Mouse (Mus musculus): ENCODE measurements around the gene Apoc2. TPM values are rescaled to one million over a fixed set of nuclear protein-coding genes. Genes with fewer than 3 reads are reported as not detected.

Gene Apoc2
- total RNA-seq (2022) = not detected

DNA sequence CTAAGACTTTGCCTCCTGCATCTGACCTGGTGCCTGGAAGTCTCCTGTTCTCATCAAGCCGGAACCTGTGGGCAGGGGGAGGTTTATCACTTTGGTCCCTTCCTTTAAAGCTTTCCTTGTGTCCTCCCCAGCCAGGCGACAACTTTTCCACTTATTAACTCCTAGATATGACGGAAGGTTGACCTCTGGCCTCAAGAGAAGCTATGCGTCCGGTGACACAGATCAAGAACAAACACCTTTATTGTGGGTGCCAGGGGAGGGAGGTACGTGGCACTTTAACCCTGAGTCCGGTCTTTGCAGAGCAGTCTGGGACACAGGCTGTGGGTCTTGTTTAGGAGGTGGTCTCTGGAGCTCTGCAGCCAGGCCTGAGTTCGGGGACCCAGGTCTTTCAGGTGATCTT is at the start of gene Apoc2:
Gene Apoc2 (minus strand): TSS at position 70 of the 400 bp plus-strand sequence.
- no peak for DNase-seq (ENCODE audit: low spot score in 2 of 2)

DNA sequence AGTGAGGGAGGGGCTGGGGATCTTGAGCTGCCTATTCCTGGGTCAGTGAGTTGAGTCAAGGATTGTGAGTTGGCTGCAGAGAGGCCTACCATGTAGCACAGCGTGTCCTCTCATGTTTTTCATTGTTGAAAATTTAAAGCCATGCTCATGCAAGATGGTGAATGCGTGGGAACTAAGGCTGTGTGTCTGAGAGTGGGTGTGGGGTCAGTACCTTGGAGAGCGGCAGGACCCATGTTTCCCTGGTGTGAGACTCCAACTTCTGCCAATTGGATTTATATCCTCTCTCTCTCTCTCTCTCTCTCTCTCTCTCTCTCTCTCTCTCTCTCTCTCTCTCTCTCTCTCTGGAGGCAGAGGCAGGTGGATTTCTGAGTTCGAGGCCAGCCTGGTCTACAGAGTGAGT is 48.8 kb upstream of the Apoc2 start:
- no peak for DNase-seq (ENCODE audit: low spot score in 2 of 2)

DNA sequence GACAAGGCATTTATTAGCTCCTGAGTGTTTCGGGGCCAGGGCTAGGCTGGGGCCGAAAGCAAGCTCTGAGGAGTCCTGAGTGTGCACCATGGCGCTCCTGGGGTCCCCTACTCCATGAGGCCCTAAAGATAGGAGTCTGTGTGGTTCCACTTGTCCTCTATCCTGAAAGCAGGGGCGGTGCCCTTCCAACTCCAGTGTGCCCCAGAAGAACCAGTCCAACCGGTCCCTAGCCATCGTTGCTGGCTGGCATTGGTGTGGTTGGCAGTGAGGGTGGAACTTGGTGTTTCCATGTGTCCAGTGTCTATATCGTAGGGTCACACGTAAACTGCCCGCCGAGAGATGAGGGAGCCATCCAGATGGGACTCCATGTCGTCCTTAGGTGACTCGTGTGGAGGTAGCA is 46.4 kb upstream of the Apoc2 start:
- no peak for DNase-seq (ENCODE audit: low spot score in 2 of 2)

DNA sequence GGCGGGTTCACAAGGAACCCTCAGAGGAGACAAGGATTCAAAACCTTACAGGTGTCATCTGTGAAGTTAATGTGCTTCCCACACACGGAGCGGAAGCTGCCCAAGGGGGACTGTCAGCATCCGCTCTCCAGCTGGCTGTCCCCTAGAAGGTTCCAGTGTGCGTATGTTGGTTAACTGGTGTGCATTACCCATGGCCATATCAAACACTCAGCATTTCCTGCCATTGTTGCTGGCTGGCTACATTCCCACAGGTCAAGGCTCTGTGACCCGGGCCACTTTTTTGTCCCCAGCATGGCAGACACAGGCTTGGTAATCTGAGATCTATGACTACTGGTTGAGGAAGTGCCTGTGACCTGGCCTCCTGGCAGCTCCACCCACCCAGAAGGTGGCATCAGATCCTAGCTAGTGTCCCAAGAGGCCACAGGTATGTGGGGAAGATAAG is 45.0 kb upstream of the Apoc2 start:
- DNase-seq (ENCODE audit: low spot score in 2 of 2) = no peak

DNA sequence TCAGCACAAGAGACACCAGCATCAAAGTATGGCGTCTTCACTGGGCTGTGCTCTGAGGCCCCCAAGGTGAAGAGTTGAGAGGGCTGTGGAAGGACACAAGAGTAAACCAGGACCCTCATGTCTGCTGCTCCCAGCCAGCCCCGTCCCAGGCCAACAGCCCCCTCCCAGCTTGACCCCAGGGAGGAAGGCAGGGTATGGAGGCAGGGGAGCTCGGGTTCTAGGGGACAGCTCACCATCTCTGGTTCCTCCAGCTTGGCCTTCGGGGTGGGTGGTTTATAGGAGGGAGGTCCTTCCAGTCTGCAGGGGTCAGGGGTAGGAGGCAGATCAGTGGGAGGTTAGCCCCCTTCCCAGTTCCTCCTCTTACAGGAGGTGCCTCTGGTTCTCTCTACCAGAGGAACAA is 41.5 kb upstream of the Apoc2 start:
- DNase-seq (ENCODE audit: low spot score in 2 of 2) = no peak

DNA sequence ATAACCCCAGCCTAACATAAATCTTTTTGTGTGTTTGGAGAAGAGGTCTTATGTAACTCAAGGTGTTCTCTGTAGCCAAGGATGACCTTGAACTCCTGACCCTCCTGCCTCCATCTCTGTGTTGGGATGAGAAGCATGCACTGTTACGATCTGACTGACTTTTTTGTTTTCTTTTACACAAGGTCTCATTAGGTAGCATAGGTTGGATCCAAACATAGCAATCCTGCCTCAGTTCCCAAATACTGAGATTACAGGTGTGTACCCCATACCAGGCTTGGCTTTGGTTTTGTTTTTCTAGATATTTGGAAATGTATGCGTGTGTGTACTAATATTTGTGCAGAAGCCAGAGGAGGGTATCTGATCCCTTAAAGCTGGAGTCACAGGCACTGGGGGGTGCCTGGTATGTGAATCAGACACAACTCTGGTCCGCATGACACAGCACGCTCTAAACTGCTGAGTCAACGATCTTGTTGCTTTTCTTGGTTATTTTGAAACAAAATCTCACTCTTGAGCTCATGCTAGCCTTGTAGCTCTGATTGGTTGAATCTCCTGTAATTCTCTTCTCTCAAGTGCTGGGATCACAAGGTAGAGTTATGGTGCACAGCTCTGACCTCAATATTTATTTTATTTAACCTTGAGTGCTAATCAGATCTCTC is 40.7 kb upstream of the Apoc2 start:
- no peak for DNase-seq (ENCODE audit: low spot score in 2 of 2)

DNA sequence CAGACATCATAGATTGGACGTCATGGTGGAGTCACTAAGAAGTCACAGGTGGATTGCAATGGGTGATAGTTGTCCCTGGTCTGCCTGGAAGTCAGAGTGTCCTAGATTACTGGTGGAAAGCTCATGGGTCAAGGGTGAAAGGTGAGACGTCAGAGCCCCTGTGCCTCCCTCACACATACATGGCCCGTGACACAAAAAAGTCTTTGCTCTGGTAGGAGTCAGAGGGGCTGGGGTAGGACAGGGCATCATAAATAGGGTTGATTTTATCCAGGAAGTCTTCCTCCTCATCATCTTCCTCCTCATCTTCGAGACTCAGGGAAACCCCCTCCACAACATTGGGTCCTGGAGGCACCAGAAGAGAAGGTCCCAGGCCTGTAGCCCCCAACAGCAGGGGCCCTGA is 39.6 kb upstream of the Apoc2 start:
- no peak for DNase-seq (ENCODE audit: low spot score in 2 of 2)

DNA sequence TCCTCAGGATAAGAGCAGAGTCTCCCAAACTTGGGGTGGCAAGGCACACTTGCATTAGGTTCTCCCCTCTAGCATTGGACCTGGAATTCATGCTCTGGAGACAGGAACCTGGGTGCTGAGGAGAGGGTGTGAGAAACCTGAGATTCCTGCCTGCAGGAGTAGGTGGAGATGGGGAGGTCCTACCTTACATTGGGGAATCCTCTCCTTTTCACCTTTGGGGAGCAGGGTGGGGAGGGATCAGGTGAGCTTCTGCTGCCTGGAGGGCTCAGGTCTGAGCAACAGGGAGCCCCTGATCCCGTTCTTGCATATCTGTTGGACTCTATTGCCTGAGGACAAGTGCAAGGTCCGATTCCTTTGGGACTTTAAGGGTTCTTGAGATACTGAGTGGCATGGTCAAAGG is 39.1 kb upstream of the Apoc2 start:
- no peak for DNase-seq (ENCODE audit: low spot score in 2 of 2)

DNA sequence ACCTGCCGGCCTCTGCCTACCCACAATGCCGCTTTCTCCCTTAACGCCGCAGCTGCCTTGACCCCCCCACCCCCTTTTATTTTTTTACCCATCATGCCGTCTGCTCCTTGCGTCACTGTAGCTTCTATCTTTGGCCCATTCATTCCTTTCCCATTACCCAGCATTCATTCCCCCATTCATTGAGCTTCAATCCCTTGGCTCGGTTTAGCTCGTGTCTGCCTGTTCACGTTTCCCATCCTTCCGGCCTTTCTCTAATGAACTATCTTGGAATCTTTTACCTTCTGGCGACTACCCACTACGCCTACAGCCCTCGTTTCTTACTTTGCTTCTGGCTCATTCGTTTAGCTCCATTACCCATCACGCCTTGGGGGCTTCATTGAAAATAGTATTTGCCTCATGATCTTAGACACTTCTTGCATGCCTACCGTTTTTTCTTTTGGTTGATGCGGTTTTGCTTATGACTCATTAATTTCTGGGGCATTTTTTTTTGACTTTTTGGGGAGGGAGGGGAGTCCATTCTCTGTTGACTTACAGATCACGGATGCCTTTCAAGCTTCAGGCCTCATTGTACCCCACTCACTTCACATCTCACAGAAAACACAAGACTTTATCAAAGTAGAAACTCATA is 38.4 kb upstream of the Apoc2 start:
- no peak for DNase-seq (ENCODE audit: low spot score in 2 of 2)

DNA sequence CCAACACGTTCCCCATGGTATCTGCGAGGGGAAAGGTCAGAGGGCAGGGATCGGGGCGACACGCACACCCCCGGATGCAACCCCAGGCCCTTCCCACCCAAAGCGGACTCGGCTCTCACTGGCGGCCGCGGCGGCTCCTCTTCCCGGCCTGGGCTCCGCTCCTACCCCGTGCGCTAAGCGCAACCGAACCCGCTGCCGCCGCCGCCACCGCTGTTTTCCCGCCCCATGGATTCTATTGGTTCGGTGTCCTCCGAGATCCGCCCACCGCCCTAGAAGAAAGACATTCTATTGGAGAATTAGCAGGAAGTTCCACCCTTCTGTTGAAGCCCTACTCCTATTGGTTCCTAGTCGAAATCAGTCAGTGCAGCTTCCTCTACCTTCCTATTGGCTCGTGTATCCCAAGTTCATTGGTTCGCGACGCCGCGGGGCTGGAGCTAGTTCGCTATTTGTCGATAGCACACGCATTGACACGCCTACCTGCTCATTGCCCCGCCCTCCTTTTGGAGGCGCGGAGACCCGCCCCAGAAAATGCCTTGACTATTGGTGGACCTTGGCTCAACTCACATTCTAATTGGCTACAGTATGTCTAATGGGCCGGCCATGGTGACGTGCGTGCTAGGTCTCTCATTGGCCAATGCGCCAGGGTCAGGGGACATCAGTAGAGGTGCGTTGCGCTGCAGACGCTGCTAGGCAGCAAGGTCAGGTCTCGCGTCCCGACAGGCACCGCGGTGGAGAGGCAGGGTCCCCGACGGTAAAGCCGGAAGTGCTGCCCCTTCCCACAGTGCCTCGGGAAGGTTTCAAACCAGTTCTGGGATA is 37.7 kb upstream of the Apoc2 start, which contains the start of gene Tomm40:
Gene Tomm40 (minus strand): TSS at position 200 of the 816 bp plus-strand sequence.
- peak; percentile 99 to 100 for DNase-seq (ENCODE audit: low spot score in 2 of 2)

DNA sequence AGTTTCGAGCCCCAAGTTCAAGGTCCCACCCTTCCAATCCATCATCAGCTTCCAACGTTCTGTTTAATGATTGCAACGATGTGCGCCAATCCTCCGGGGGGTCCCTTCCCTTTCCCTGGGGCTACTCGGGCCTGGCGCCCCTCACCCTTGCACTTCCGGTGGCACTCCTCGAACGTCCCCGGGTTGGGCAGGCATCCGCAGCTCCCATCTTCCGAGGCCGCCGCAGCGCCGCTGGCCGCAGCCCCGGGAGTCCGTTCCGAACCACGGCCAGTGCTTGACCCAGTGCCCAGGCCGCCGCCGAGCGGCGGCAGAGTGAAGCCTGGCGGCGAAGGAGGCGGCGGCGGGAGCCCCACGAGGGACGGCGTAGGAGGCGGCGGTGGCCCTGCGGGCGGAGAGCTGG is 37.1 kb upstream of the Apoc2 start:
- peak in 1 of 2 experiments; percentile 30 for DNase-seq (ENCODE audit: low spot score in 2 of 2)

DNA sequence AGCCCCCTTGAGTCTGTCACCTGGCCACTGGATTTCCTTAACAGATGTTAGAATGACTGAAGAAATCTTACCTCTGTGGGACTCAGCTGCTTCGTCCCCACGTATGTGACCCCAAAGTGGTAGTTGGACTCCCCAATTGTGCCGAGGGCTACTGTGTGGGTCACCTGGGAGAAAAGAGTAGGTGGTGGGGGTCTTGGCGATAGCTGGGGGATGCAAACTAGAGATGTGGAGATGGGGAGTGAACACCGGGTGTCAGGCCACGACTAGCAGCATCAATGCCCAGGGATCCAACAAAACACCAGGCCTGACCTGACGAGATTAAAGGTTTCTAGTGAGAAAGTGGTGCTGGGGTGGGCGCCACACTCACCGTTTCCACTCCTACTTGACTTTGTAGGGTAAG is 35.9 kb upstream of the Apoc2 start:
- no peak for DNase-seq (ENCODE audit: low spot score in 2 of 2)

DNA sequence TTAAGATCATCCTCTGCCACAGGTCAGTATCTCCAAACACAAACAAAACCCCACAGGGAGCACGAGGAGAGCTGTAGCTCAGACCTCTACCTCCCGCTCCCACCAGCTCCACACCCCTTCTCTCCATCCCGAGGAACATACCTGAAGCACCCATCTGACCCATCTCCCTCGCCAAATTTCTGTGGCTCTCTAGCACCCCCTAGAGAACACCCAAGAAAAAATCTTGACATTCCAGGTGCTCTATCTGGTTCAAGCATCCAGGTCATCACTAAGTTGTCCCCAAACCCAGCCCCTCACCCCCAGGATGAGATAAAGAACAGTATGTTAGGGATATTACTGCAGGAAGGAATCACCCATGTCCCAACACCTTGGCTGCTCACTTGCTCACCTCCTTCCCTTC is 35.5 kb upstream of the Apoc2 start:
- no peak for DNase-seq (ENCODE audit: low spot score in 2 of 2)

DNA sequence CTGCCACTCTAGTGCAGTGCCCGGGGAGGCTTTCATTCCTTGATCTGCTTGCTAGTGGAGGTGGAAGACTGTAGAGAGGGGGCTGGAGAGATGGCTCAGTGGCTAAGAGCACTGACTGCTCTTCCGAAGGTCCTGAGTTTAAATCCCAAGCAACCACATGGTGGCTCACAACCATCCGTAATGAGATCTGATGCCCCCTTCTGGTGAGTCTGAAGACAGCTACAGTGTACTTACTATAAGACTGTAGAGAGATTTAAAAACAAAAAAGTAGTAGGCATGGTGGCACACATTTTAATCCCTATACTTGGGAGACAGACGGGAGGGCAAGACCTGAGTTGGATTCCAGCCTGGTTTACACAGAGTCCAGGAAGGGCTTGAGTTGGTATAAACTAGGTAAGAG is 34.7 kb upstream of the Apoc2 start:
- DNase-seq (ENCODE audit: low spot score in 2 of 2) = no peak

DNA sequence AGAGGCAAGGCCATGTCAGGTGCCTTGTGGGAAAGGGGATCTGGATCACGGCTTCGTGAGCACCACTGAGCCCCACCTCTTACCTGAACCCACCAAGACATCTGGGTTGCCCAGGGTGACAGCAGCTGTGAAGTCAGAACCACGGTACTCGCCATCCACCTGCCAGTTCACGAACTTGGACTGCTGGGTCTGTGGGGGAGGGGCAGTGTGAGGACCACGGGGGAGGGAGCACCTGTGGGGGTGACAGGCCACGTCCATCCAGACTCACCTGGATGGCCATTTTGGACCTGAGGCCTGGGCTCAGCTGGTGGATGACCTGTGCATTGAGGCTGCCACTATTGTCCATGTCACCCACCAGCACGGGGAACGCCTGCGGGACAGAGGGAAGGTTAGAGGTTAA is 32.9 kb upstream of the Apoc2 start:
- no peak for DNase-seq (ENCODE audit: low spot score in 2 of 2)

DNA sequence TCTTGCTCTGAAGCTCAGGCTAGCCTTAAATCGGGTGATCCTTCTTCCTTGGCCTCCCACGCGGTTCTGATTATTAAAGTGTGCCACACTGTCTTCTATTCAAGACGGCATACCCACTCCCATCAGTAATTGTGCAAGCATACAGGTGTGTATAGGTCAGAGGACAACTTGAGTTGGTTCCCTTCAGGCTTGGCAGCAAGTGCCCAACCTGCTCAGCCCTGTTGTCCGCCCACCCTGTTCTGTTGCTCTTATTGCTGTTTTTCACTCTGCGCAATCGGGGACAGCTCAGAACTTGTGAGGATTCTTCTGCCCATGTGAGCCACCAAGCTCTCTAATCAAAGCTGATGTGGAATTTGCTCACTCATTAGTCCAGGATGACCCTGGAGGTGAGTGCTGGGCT is 27.5 kb upstream of the Apoc2 start:
- DNase-seq (ENCODE audit: low spot score in 2 of 2) = no peak

DNA sequence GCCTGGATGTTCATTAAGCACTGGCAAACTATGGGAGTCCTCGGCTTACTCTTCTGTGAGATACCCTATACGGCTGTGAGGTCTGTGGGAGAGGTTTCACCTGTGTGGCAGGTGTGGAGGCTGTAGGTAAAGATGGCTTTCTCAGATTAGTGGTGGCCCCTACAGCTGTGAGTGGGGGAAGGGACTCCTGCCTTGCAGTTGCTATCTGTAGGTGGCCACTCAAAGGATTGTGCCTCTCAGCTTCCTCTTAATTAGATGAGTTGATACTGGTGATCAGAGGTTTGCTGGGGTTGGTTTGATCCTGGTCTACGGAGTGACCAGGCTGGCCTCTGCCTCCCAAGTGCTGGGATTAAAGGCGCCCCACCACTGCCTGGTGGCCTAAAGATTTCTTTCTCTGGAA is 26.7 kb upstream of the Apoc2 start:
- no peak for DNase-seq (ENCODE audit: low spot score in 2 of 2)

DNA sequence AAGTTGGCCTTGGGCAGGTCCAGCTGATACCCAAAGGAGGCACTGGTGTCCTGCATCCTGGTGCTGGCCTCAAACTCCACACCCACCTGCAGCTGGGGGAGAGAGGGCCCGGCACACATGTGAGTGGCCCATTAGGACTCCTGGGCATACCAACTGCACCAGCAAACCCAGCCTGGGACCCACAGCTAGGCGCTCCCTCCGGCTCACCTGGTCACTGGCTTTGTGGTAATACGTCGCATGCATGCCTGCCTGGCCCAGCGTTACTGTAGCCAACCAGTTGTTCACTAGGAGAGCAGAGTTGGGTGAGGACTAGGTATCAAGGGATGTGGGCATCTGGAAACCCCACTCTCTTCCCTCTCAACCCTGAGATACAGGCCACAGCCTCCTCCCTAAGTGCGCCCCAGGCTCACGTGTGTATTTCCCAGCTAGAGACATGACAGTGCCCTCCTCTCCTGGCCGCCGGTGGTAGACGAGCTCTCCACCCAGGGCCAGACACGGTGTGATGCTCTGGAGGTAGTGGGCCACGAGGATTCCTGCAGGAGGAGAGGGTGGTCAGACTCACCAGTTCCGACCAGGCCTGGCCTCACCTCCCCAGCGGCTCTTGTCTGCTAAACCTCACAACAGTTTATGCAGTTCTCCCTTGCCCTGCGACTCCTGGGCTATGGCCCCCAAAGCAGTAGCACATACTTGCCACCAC is 25.3 kb upstream of the Apoc2 start:
- no peak for DNase-seq (ENCODE audit: low spot score in 2 of 2)

DNA sequence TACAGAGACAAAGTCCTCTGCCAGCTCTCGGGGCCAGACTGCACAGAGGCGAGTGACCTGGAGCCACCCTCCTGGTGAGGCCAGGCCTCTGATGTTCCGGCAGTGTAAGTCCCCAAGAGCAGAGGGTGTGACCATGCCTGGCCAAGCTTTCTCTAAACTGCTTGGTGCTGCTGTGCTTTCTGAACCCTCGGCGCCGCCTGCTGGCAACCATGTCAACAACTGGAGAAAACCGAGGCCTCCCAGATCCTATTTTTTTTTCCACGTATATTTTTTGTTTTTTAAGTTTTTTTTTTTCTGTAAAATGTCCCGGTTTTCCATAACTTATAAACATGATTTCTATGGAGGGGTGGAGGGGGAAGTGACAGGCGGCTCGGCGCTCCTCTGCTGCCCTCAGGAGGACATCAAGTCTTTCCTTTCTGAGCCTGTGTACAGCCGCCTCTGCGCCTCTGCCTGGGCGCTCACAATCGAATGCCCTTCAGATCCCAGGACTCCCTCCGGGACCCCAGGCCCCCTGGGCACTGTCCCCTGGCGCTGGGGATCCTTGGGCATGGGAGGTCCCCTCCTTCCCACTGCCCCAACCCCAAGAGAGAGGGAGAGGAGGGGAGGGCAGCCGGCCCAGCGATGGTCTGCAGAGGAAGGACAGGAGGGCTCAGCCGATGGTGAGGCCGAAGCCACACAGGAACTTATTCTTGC is 23.5 kb upstream of the Apoc2 start:
- peak; percentile 38 to 57 for DNase-seq (ENCODE audit: low spot score in 2 of 2)

DNA sequence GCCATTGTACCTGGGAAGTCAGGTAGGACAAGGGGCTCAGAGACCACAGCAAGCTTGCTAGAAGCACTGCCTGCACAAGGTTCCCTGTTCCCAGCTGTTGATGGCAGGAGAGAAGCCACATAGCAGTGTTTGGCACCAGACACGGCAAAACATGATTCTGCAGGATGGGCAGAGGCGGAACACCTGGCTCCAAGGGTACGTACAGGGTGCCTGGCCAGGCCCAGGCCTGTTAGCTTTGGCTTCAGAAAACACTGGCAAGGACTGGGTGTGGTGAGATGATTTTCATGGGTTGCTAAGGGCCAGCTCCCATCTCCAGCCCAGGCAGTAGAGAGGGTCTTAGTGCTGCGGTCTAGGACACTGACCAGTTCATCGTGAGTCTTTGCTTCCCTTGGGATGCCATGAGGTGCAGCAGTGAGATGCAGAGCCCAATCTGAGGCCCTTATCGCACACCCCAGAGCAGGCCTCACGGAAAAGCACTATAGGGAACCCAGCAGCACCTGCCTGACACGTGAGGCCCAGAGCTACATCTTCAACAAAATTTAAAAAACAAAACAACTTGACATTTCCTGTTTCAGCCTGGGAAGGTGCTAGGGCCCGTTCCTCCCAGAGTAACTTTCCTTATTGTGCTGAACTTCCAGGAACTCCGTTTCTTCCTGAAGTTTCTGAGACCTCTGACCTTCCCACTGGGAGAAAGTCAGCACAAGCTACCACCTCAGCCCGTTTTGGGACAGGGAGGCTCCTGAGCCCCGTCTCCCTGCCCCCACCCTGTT is 22.7 kb upstream of the Apoc2 start:
- DNase-seq (ENCODE audit: low spot score in 2 of 2) = no peak

DNA sequence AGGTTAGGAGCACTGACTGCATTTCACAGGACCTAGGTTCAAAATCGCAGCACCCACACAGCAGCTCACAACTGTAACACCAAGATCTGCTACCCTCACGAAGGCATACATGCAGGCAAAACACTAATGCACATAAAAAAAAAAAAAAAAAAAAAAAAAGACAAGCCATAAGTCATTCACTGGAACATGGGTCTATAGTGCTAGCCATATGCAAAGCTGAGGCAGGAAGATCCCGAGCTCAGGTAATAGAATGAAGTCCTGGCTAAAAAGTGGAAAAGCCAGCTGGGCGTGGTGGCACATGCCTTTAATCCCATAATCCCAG is 22.0 kb upstream of the Apoc2 start:
- DNase-seq (ENCODE audit: low spot score in 2 of 2) = no peak

Measured in gastrocnemius, adult 8-10 months (tissue).